Mouse (Mus musculus) CH12.LX (cell line): ENCODE data around the gene Wdr19.

Experiments
- CTCF ChIP-seq, 2 experiments: IDR thresholded peaks in 1 of 2; conservative IDR thresholded peaks in 1 of 2; 2 replicates each; pipeline ENCODE4 v1.5.1; 2011 to 2012; ENCODE audit warnings: low read depth in 2 of 2, low read length in 2 of 2, improper control_type of control experiment in 1 of 2, inconsistent platforms in 1 of 2, mild to moderate bottlenecking in 1 of 2, moderate library complexity in 1 of 2
- E2F4 ChIP-seq: IDR thresholded peaks from 2 replicates; pipeline ENCODE4 v1.6.1; 2011; ENCODE audit warnings: low read depth, low read length, improper control_type of control experiment; ENCODE audit not compliant: insufficient replicate concordance
- JUND ChIP-seq: conservative IDR thresholded peaks from 2 replicates; pipeline ENCODE4 v1.6.1; 2011; ENCODE audit warnings: low read depth, low read length, improper control_type of control experiment
- MAX ChIP-seq: IDR thresholded peaks from 2 replicates; pipeline ENCODE4 v1.6.1; 2011; ENCODE audit warnings: low read length, improper control_type of control experiment
- MAZ ChIP-seq: IDR thresholded peaks from 2 replicates; pipeline ENCODE4 v1.6.1; 2012; ENCODE audit warnings: low read depth, mild to moderate bottlenecking, inconsistent platforms, low read length, improper control_type of control experiment, moderate library complexity
- POLR2A ChIP-seq: IDR thresholded peaks from 2 replicates; pipeline ENCODE4 v1.6.1; 2011; ENCODE audit warnings: low read depth, mild to moderate bottlenecking, improper control_type of control experiment, low read length

DNA sequence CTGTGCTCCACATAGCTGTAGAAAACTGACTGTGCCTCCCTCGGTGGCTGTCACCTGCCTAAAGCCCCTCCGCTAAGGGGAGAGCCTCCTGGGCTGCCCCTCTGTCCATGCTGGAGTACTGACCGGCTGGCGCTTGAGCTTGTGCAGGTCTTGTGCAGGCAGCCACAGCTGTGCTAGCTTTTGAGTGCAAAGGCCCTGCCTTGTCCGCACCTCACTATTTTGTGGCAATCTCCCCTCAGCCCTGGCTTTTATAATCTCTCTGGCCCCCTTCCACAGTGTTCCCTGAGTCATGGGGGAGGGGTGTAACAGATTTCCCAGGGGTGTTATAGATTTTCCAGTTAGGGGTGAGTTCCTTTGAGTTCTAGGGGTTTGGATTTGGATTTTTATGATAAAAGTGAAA, 47.7 kb upstream of the Wdr19 start:
- no peak for TF ChIP-seq POLR2A
- no peak for TF ChIP-seq E2F4
- no peak for TF ChIP-seq CTCF (conservative IDR thresholded peaks at IDR 0.05 in 1 of 2, IDR thresholded peaks at IDR 0.05 in 1 of 2; ENCODE audit: low read depth in 2 of 2, low read length in 2 of 2)
- TF ChIP-seq JUND, result no peak
- no peak for TF ChIP-seq MAZ
- TF ChIP-seq MAX, result no peak
